Mouse (Mus musculus) right cerebral cortex, adult 18-20 months (tissue): ENCODE results near the gene Eif1ad.
A peak's percentile ranks its signal among the peaks of the same experiment; 100 is the strongest.
"Not testable (repeated sequence)": the region's sequence is repeated elsewhere in the genome, so short reads cannot be mapped to it uniquely, and the experiment has no call there.

Experiments used
- DNase-seq: peaks from one replicate; pipeline ENCODE4 v3.0.0; 2022; ENCODE audit warnings: mixed read lengths

Eif1ad gene

DNA sequence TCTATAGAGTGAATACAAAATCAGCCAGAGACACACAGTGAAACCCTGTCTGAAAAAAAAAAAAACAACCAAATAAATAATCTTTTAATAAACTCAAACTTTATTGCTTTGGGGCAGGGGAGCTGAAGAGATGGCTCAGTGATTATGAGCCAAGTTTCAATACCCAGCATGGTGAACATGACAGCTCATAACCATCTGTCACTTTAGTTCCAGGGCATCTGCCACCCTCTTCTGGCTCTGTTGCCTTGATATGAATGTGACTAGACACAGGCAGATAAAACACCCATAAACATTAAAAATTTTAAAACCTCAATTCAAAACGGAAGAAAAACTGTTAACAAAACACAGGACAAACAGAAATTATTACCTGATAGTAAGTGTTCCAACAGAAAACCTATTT lies 10.9 kb downstream of the Eif1ad start:
- no peak for DNase-seq

- no peak for DNase-seq
Observed at GRCm38 (mm10) chr19:5383326-5383725, 16.8 kb downstream of the Eif1ad start.

DNA sequence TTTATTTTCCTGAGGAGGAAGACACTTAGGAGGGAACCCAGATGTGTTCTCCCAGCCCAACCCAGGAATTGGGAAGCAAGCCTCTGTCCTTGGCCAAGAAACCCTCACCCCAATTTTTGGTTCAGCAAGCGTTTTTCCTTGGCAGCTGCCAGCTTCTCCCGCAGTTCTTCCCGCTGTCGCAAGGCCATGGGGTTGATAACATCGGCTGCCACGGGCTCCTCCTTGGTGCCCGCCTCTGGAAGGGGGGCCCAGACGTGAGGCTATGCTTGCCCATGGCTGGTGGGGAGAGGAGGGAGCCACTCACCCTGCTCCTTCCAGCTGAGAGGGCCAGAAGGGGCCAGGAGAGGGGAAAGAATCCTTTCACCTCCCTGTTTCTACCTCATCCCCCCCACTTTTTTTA lies 18.2 kb downstream of the Eif1ad start:
- no peak for DNase-seq

DNA sequence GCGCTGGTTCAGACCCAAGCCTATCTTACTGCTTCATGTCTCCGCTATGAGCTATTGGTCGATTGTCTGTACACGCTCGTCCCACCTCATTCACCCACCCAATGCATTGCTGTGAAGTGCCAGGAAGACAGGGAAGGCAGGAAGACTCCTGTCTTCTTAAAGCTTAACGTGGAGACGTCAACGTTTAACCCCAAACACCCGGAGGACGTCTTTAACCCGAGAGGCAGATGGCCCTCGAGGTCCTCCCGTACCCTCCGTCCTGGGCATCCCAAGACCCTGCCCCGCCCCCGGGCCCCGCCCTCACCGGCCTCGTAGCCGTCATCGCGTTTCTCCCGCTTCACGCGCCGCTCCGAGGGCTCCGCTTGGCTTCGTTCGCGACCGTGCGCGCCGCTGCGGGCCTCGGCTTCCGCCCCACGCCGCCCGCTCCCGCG lies 21.5 kb downstream of the Eif1ad start:
- no peak for DNase-seq

DNA sequence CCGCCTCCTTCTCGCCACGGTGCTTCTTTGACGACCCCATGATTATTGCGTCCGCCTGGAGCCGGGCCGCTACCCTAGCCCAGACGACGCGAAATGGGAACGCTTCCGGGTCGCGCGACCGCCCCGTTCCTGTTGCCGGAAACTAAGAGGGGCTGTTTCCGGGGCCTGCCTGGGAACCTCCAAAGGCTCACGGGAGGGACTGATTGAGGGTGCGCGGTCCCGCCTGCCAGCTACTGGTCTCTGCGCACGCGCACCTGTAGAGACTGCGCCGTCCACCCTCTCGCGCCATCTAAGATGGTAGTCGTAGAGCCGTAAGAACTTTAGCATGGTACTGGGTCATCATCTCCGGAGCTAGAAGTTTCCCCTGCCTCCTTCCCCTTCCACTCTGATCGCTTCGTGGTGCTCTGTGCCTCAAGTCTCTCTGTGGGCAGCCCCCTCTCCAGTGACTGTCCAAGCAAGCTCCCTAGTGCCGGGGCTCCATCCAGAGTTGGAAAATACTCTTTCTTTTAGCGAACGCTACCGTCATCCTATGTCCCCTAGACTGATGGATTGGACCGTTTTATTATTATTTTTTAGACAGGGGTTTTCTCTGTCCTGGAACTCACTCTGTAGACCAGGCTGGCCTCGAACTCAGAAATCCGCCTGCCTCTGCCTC lies 22.2 kb downstream of the Eif1ad start, which contains the start of gene Sart1:
TSS of gene Sart1 (minus strand) at position 116 of the 655 bp plus-strand sequence.
- peak; percentile 98 for DNase-seq

DNA sequence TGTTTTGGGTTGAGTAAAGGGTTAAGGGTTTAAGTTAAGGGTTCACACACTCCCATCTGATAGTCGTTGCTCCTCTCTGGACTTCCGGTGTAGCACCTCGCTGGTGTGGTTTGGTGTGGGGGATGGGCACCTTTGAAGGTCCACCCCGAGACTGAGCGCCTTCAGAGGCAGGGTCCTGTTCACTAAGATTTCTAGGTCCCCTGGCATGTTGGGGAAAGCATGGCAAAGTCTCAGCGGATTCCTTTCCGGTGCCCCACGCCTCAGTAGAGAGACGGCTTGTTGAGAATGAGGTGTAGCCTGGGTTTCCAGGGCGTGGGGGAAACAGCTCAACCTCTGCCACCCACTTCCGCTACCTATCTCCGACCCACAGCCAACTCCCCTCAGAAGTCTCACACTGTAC lies 23.1 kb downstream of the Eif1ad start:
- no peak for DNase-seq

DNA sequence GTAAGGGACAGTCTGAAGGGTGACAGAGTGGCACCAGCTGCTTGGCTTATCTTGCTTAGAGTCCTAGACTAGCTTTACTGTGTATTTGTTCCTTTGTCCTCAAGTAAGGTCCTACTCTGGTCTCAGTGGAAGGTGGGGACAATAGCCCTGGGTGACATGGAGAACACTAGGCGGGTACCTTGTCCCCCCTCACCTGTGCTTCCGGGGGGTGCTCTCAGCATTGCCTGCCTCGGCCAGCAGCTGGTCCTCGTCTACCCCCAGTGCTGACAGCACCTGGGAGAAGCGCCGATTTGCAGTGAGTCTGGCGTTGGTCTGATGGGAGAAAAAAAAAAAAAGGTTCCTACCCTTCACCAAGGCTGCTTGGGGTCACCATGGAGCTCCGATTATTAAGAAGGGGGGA lies 23.9 kb downstream of the Eif1ad start:
- no peak for DNase-seq

GRCm38 (mm10) chr19:5392892-5393291 lies 26.4 kb downstream of the Eif1ad start:
- DNase-seq: no peak

DNA sequence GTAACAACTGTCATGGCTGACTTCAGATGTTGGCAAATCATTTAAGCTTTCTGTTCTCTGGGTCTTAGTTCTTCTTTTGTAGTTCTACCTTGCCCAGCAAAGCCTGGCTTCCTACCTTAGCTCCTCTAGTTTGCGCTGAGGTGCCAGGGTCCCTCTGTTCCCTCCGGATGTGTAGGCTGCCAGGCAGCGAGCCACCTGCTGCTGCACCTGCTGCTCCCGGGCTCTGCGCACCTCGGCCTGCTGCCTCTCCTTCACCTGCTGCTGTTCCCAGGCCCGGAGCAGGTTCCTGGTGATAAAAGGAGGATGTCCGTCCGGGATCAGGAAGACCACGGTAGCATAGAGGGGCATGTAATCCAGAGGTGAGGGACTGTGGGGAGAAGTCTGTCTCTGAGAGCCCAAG lies 27.6 kb downstream of the Eif1ad start:
- DNase-seq: no peak

DNA sequence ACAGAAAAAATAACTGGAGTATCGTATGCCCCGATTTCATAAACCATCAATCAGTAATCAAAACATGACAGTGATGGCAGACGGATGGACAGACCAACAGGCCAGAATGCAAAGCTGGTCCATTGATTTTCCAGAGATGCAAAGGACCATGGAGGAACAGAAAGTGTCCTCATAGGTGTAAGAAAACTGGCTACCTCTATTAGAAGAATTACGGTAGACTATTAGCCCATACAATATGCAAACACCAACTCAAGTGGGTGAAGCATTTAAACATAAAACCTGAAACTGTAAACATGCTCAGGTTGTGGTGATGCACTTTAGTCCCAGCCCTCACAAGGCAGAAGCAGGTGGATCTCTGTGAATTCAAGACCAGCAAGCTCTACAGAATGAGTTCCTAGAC lies 28.8 kb downstream of the Eif1ad start:
- no peak for DNase-seq

DNA sequence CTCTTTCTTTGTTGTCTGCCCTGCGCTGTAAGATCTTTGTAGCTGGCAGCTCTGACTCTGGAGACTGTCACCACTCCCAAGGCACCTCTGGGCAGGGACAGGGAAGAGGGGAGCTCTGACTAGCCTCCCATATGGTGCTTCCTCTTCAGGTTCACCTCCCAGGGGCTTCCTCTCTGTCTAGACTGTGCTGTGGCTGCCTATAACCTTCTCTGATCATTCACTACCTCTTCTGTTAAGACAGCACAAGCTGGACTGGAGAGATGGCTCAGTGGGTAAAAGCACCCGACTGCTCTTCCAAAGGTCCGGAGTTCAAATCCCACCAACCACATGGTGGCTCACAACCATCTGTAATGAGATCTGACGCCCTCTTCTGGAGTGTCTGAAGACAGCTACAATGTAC lies 34.5 kb downstream of the Eif1ad start:
- not testable (repeated sequence) for DNase-seq

- DNase-seq: no peak
Observed at GRCm38 (mm10) chr19:5402293-5402692, 35.8 kb downstream of the Eif1ad start, which contains the start of gene Tsga10ip. Gene Tsga10ip (minus strand): TSS chr19:5402526.

DNA sequence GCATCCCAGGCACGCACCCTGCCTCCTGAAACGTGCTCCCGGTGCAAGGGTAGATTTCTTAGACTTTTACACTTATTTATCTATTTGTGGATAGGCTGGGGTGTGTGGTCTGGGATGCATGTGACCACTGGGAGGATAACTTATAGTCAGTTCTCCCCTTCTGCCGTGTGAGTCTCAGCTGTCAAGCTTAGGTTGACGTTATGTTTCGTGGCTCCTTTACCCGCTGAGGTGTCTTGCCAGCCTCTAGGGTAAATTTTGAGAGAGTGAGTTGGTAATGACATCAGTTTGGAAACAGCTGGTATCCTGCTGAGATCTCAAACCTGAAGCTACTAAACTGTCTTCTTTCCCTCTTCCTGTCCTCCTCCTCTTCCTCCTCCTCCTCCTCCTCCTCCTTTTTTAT lies 39.4 kb downstream of the Eif1ad start:
- DNase-seq: no peak

GRCm38 (mm10) chr19:5406531-5407126 lies 40.1 kb downstream of the Eif1ad start:
- DNase-seq: peak; percentile 49

DNA sequence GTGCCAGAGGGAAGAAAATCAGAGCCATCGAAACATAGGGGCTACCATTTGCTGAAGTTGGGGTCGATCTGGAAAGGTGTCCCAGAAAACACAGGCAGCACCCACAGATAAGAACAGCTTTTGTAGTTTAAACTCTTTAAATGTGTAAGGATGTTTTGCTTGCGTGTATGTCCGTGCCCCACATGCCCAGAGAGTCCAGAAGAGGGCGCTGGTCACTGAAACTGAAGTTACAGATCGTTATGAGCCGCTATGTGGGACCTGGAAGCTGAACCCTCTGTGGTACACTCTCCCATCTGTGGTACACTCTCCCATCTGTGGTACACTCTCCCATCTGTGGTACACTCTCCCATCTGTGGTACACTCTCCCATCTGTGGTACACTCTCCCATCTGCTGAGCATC lies 40.6 kb downstream of the Eif1ad start:
- DNase-seq: peak; percentile 63

DNA sequence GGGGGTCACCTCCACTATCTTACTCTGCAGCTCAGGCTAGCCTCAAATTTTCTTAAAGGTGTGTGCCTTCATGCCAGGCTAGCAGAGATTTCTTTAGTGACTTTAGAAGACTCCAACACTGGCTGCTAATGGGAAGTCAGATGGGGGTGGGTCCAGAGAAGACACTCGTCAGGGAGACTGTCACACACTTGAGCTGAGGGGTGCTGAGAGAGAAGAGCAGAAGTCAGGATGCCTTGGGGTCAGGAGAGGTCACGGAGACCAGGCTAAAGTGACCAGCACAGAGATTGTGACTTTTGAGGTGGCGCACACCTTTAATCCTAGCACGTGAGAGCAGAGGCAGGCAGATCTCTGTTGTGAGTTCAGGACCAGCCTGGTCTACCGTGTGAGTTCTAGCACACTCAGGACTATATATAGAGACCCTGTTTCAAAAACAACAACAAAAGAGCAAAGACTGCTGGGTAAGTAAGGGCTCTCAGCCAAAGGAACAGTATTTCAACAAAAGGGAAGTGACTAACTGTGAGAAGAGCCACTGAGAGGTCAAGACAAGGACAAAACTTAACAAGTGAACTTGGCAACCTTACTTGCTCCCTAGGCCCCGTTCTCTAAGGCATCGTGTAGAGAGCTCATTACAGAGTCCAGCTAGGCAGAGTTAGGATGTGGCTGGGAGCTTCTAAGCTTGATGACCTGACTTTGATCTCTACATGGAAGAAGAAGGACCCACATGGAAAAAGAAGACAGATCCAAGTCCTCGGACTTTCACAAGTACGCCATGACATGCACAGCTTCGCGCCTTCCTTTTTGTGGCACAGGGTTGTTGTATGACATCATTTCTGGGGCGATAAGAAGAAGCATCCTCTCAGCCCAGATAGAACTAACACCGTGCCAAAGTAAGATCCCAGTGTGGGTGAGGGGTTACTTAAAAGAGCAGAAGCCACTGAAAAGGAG lies 41.8 kb downstream of the Eif1ad start:
- no peak for DNase-seq

- DNase-seq: no peak
Observed at GRCm38 (mm10) chr19:5409068-5409467, 42.5 kb downstream of the Eif1ad start.

- no peak for DNase-seq
Observed at GRCm38 (mm10) chr19:5410641-5411040, 44.1 kb downstream of the Eif1ad start.

- no peak for DNase-seq
Observed at GRCm38 (mm10) chr19:5411961-5412360, 45.4 kb downstream of the Eif1ad start.

GRCm38 (mm10) chr19:5413840-5414239 lies 47.3 kb downstream of the Eif1ad start:
- no peak for DNase-seq

- no peak for DNase-seq
Observed at GRCm38 (mm10) chr19:5414534-5414957, 48.0 kb downstream of the Eif1ad start.

GRCm38 (mm10) chr19:5418750-5419466 lies 52.4 kb downstream of the Eif1ad start:
- DNase-seq: no peak

DNA sequence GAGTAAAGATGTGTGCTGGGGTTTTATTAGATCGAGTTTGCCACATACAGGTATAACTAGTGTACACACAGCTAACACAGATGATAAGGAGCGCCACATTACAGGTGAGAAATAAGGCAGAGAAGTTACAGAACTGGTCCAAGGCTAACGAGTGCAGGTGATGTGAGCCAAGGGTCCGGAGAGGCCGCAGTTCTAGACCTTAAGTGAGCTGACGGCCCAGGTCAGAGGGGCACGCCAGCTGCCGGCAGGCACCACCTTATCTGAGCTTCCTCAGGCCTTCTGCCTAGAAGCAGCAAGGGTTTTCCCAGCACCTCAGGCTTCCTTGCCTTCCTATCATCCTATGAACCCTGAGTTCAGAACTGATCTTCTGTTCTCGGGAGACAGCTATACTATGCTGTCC lies 53.1 kb downstream of the Eif1ad start:
- no peak for DNase-seq
